Mouse (Mus musculus) forebrain, embryonic 16.5 days (tissue): ENCODE results near the gene Ntan1. TPM values are rescaled to one million over a fixed set of nuclear protein-coding genes. Genes with fewer than 3 reads are reported as not detected.

Experiments
- microRNA-seq: library from miRNA; unstranded; fragments of <30 nt; microRNA quantifications from one replicate; pipeline ENCODE4, GENCODE M21; 2017
- polyA plus RNA-seq: library from polyadenylated mRNA; unstranded; fragments of >200 nt; fragmentation: Nextera tagmentation; extraction: Ambion mirVana; gene quantifications from 2 replicates; pipeline ENCODE4 v1.2.1, GENCODE M21; 2015

Ntan1 gene
- polyA plus RNA-seq, 1 experiment from 2014 or later = 208 TPM

Small RNAs within 50 kb of the gene (microRNA-seq; reads per million reads assigned to microRNA genes)
- not detected for gene Gm27734

Other genes with a start within 250 kb of the Ntan1 start
- gene Parn, start 150.7 kb upstream of the Ntan1 start, polyA plus RNA-seq = 44.2 and 46.4 TPM in 2 replicates
- gene Bfar, start 147.0 kb upstream of the Ntan1 start, polyA plus RNA-seq = 53.3 and 56.9 TPM in 2 replicates
- gene 3110001I22Rik, start 146.9 kb upstream of the Ntan1 start, polyA plus RNA-seq = 8.5 and 8.6 TPM in 2 replicates
- 0.43 TPM in 1 of 2 replicates, not detected in the other for gene Pla2g10, start 87.9 kb upstream of the Ntan1 start, polyA plus RNA-seq
- 109 and 118 TPM in 2 replicates for gene Rrn3, start 38.1 kb upstream of the Ntan1 start, polyA plus RNA-seq
- gene Pdxdc1, start 84.3 kb downstream of the Ntan1 start, polyA plus RNA-seq = 72.4 and 73.7 TPM in 2 replicates
- 21.3 and 23.7 TPM in 2 replicates for gene Mpv17l, start 84.3 kb downstream of the Ntan1 start, polyA plus RNA-seq
- gene 2900011O08Rik, start 167.8 kb downstream of the Ntan1 start, polyA plus RNA-seq = 138 and 163 TPM in 2 replicates
- 0.41 and 0.56 TPM in 2 replicates for gene Ifitm7, start 168.0 kb downstream of the Ntan1 start, polyA plus RNA-seq